Mouse (Mus musculus) erythroblast, embryonic 14.5 days (primary cell): Measurements from ENCODE around the gene Tmem40.

Experiments
- GATA1 ChIP-seq: IDR thresholded peaks from 2 replicates; pipeline ENCODE4 v1.6.1; 2012; ENCODE audit warnings: low read length, inconsistent platforms, mixed read lengths
- TAL1 ChIP-seq: IDR thresholded peaks from 3 replicates; pipeline ENCODE4 v1.6.1; 2012; ENCODE audit warnings: low read length, inconsistent platforms, mixed read lengths

- TF ChIP-seq GATA1 (no peak), TAL1 (no peak)
These were observed 10.0 kb upstream of the Tmem40 start for GRCm38 (mm10) chr6:115772201-115772600.
